Mouse (Mus musculus) thymus, adult 2 months (tissue): Measurements from ENCODE around the gene Acad10.

Experiments
- CTCF ChIP-seq: fragments of 200-500 bp; IDR thresholded peaks from 2 replicates; pipeline ENCODE4 v1.5.1; 2012; ENCODE audit warnings: mild to moderate bottlenecking, control low read depth, low read length, moderate library complexity, borderline replicate concordance; ENCODE audit not compliant: control insufficient read depth, poor library complexity, insufficient read depth; ENCODE audit errors: extremely low read depth
- POLR2A ChIP-seq: fragments of 200-500 bp; IDR thresholded peaks from 2 replicates; pipeline ENCODE4 v1.6.1; 2012; ENCODE audit warnings: mild to moderate bottlenecking, low read length, control low read depth, moderate library complexity; ENCODE audit not compliant: control insufficient read depth, poor library complexity, insufficient read depth; ENCODE audit errors: extremely low read depth

- TF ChIP-seq POLR2A: peak; percentile 91
- TF ChIP-seq CTCF: peak; percentile 69; the same call in 1 of the 2 replicates
Measured at GRCm38 (mm10) chr5:121660059-121660896, at the start of gene Acad10, which contains the start of gene Brap.
